Mouse (Mus musculus): Measurements from ENCODE around the gene Pou5f1. TPM values are rescaled to one million over a fixed set of nuclear protein-coding genes. Genes with fewer than 3 reads are reported as not detected.
"Not testable (repeated sequence)": the region's sequence is repeated elsewhere in the genome, so short reads cannot be mapped to it uniquely, and the experiment has no call there.

The Pou5f1 gene
- polyA plus RNA-seq (2015; fragmentation: Nextera tagmentation; extraction: Ambion mirVana) = not detected in 2 replicates

GRCm38 (mm10) chr17:35505776-35506175 is at the start of gene Pou5f1:
TSS of gene Pou5f1 (plus strand) at chr17:35506018.
- Histone ChIP-seq H3K4me2 (replicated peaks; ENCODE audit: low read depth) (no peak within 1 kb of the TSS), H3K27ac (ENCODE audit: low read depth, low read length) (no peak within 1 kb of the TSS), H3K4me1 (replicated peaks; ENCODE audit: control insufficient read depth, insufficient read depth, low read length) (no peaks in the 10 kb centered on the region), H3K4me3 (ENCODE audit: low read depth, low read length) (no peak within 1 kb of the TSS), H3K9ac (ENCODE audit: low read depth, low read length) (no peak within 1 kb of the TSS), H3K9me3 (ENCODE audit: control insufficient read depth) (no peaks in the 10 kb centered on the region), H3K36me3 (ENCODE audit: control insufficient read depth, insufficient read depth) (no peaks in the 10 kb centered on the region), H3K27me3 (replicated peaks; ENCODE audit: control insufficient read depth, insufficient read depth, low read length) (no peaks in the 10 kb centered on the region)
- TF ChIP-seq CTCF (IDR thresholded peaks at IDR 0.05; ENCODE audit: low read depth) = no peak
- no peak for ATAC-seq
- 76% methylated on average over 13 of the region's 13 CpGs for WGBS

- no CpG with 5 or more reads among the region's 1 CpGs for WGBS
- not testable (repeated sequence) for H3K36me3 ChIP-seq (ENCODE audit: control insufficient read depth, insufficient read depth); H3K9me3 ChIP-seq (ENCODE audit: control insufficient read depth); H3K9ac ChIP-seq (ENCODE audit: low read depth, low read length); H3K4me3 ChIP-seq (ENCODE audit: low read depth, low read length); ATAC-seq; H3K27me3 ChIP-seq (replicated peaks; ENCODE audit: control insufficient read depth, insufficient read depth, low read length); H3K4me1 ChIP-seq (replicated peaks; ENCODE audit: control insufficient read depth, insufficient read depth, low read length); H3K27ac ChIP-seq (ENCODE audit: low read depth, low read length); H3K4me2 ChIP-seq (replicated peaks; ENCODE audit: low read depth)
These were observed 47.6 kb upstream of the Pou5f1 start for GRCm38 (mm10) chr17:35458247-35458646.

DNA sequence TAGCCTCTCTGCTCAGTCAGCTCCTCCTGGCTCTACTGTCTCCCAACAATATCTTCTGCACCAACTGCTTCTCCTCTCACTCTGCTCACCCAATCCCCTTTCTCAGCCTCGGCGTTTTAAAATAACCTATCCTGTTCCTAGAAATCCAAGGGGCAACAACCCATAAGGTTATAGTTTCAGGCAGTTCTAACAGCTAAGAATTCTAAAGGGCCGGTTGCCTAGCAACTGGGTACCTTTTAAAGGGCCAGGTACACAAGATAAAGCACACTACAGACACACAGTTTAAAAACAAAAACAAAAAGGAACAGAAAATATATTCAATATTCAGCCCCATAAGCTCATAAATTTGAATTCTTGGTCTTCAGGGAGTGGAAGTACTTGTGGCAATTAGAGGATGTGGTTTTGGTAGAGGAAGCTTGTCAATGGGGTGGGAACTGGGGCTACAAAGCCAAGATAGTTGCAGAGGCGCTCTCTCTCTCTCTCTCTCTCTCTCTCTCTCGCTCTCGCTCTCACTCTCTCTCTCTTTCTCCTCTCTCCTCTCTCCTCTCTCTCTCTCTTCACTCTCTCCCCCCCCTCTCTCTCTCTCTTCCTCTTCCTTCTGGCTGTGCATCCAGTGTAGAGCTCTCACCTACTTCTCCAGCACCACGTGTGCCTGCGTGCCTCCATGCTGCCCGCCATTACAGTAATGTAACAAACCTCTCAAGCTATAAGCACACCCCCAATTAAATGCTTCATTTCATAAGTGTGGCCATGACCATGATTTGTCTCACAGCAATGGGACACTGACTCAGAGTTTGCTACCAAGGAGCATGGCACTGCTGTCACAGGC is 45.1 kb upstream of the Pou5f1 start:
- not testable (repeated sequence) for H3K36me3 ChIP-seq (ENCODE audit: control insufficient read depth, insufficient read depth); H3K9ac ChIP-seq (ENCODE audit: low read depth, low read length); H3K4me2 ChIP-seq (replicated peaks; ENCODE audit: low read depth); H3K9me3 ChIP-seq (ENCODE audit: control insufficient read depth); H3K4me3 ChIP-seq (ENCODE audit: low read depth, low read length); ATAC-seq; H3K27me3 ChIP-seq (replicated peaks; ENCODE audit: control insufficient read depth, insufficient read depth, low read length); H3K27ac ChIP-seq (ENCODE audit: low read depth, low read length); H3K4me1 ChIP-seq (replicated peaks; ENCODE audit: control insufficient read depth, insufficient read depth, low read length)
- 84% methylated on average over 3 of the region's 9 CpGs for WGBS

GRCm38 (mm10) chr17:35465651-35466050 is 40.2 kb upstream of the Pou5f1 start:
- TF ChIP-seq CTCF (IDR thresholded peaks at IDR 0.05; ENCODE audit: low read depth) = peak; percentile 83
- not testable (repeated sequence) for H3K9ac ChIP-seq (ENCODE audit: low read depth, low read length); H3K4me1 ChIP-seq (replicated peaks; ENCODE audit: control insufficient read depth, insufficient read depth, low read length); H3K4me3 ChIP-seq (ENCODE audit: low read depth, low read length); H3K4me2 ChIP-seq (replicated peaks; ENCODE audit: low read depth); H3K27ac ChIP-seq (ENCODE audit: low read depth, low read length); ATAC-seq; H3K36me3 ChIP-seq (ENCODE audit: control insufficient read depth, insufficient read depth); H3K9me3 ChIP-seq (ENCODE audit: control insufficient read depth)
- H3K27me3 ChIP-seq (replicated peaks; ENCODE audit: control insufficient read depth, insufficient read depth, low read length) = peaks cover 10% of the 10 kb centered on the region
- 19% methylated on average over 8 of the region's 8 CpGs for WGBS

GRCm38 (mm10) chr17:35468936-35469335 is 36.9 kb upstream of the Pou5f1 start:
- ATAC-seq; H3K4me1 ChIP-seq (replicated peaks; ENCODE audit: control insufficient read depth, insufficient read depth, low read length); H3K4me3 ChIP-seq (ENCODE audit: low read depth, low read length); H3K36me3 ChIP-seq (ENCODE audit: control insufficient read depth, insufficient read depth); H3K9me3 ChIP-seq (ENCODE audit: control insufficient read depth); H3K27ac ChIP-seq (ENCODE audit: low read depth, low read length); H3K9ac ChIP-seq (ENCODE audit: low read depth, low read length); H3K4me2 ChIP-seq (replicated peaks; ENCODE audit: low read depth): not testable (repeated sequence)
- WGBS = 60% methylated on average over 3 of the region's 3 CpGs
- peaks cover 13% of the 10 kb centered on the region for H3K27me3 ChIP-seq (replicated peaks; ENCODE audit: control insufficient read depth, insufficient read depth, low read length)

DNA sequence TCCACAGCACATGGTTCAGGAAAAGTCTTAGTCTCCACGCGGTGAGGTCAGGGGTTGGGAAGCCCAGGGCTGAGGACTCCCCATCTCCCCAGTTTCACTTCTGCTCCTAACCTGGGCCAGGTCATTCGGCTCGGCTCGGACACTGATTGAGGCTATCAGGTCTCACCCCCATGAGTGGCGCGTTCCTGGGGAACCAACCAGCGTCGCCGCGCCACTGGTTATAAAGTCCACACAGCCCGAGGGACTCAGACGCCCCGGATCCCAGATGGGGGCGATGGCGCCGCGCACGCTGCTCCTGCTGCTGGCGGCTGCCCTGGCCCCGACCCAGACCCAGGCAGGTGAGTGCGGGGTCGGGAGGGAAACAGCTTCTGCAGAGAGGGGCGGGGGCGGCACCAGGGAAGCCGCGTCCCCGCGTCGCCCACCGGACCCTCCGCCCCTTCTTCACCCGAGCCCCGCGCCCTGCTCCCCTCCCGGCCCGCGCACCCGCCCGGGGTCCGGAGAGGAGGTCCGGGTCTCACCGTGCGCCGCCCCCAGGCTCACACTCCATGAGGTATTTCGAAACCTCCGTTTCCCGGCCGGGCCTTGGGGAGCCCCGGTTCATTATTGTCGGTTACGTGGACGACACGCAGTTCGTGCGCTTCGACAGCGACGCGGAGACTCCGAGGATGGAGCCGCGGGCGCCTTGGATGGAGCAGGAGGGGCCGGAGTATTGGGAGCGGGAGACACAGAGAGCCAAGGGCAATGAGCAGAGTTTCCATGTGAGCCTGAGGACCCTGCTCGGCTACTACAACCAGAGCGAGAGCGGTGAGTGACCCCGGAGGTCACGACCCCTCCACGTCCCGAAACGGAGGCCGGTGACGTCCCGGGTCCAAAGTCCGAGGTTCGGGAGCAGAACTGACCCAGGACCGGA is 35.7 kb upstream of the Pou5f1 start, which contains the start of gene H2-Q10:
Gene H2-Q10, plus strand, starts transcription at position 248 of the 910 bp plus-strand sequence.
- Histone ChIP-seq H3K4me2 (replicated peaks; ENCODE audit: low read depth) (peak within 1 kb of the TSS; percentile 94), H3K27ac (ENCODE audit: low read depth, low read length) (no peak within 1 kb of the TSS; the same call in 1 of the 2 replicates), H3K9ac (ENCODE audit: low read depth, low read length) (peak within 1 kb of the TSS; percentile 27; the same call in 1 of the 2 replicates), H3K4me1 (replicated peaks; ENCODE audit: control insufficient read depth, insufficient read depth, low read length) (no peaks in the 10 kb centered on the region), H3K9me3 (ENCODE audit: control insufficient read depth) (no peaks in the 10 kb centered on the region), H3K4me3 (ENCODE audit: low read depth, low read length) (peak within 1 kb of the TSS; percentile 55), H3K27me3 (replicated peaks; ENCODE audit: control insufficient read depth, insufficient read depth, low read length) (peaks cover 13% of the 10 kb centered on the region), H3K36me3 (ENCODE audit: control insufficient read depth, insufficient read depth) (no peaks in the 10 kb centered on the region)
- peak; percentile 43 for ATAC-seq
- TF ChIP-seq CTCF (IDR thresholded peaks at IDR 0.05; ENCODE audit: low read depth) = no peak
- 2% methylated on average over 70 of the region's 80 CpGs for WGBS

Measured in intestine, postnatal 0 days (tissue).